Mouse (Mus musculus): Measurements from ENCODE around the gene Kng2. TPM values are rescaled to one million over a fixed set of nuclear protein-coding genes. Genes with fewer than 3 reads are reported as not detected.
"Not testable (repeated sequence)": the region's sequence is repeated elsewhere in the genome, so short reads cannot be mapped to it uniquely, and the experiment has no call there.

The Kng2 gene
- polyA plus RNA-seq, 1 experiment from 2014 or later: 7.6 TPM

- CTCF ChIA-PET: no interaction called here
- no peaks in the 10 kb centered on the region for H3K27me3 ChIP-seq
- no peak for DNase-seq (ENCODE audit: low read depth, low spot score)
- in situ Hi-C loops (cut with MboI; ENCODE audit: low pct_unique_long_range_greater_than_20kb): no loop called here
- ATAC-seq: no peak
- POLR2A ChIA-PET: no interaction called here
- TF ChIP-seq CTCF (IDR thresholded peaks at IDR 0.05): no peak
Measured at GRCm38 (mm10) chr16:22961073-22961472, 68.2 kb downstream of the Kng2 start.

- no peak for DNase-seq (ENCODE audit: low read depth, low spot score)
- no peak for TF ChIP-seq CTCF (IDR thresholded peaks at IDR 0.05)
- in situ Hi-C loops (cut with MboI; ENCODE audit: low pct_unique_long_range_greater_than_20kb): loop anchor here (10.0 kb wide), 1 partner anchor 391 kb away; no protein-coding TSS in a partner anchor
- H3K27me3 ChIP-seq: no peaks in the 10 kb centered on the region
- ATAC-seq: no peak
- POLR2A ChIA-PET: interaction anchor here (1.0 kb wide), 1 partner anchor 97 kb away, joined by 3 read pairs; no protein-coding TSS in a partner anchor
- CTCF ChIA-PET: interaction anchor here (0.9 kb wide), 1 partner anchor 90 kb away, joined by 3 read pairs; no protein-coding TSS in a partner anchor
Measured at GRCm38 (mm10) chr16:22956085-22956439, 73.2 kb downstream of the Kng2 start.

GRCm38 (mm10) chr16:22955397-22956084 is 73.7 kb downstream of the Kng2 start:
- in situ Hi-C loops (cut with MboI; ENCODE audit: low pct_unique_long_range_greater_than_20kb): loop anchor here (10.0 kb wide), 1 partner anchor 391 kb away; no protein-coding TSS in a partner anchor
- no peak for TF ChIP-seq CTCF (IDR thresholded peaks at IDR 0.05)
- no peak for ATAC-seq
- ChIA-PET CTCF (interaction anchor here (0.9 kb wide), 1 partner anchor 91 kb away, joined by 3 read pairs; no protein-coding TSS in a partner anchor), POLR2A (interaction anchor here (0.5 to 1.0 kb wide), 2 partner anchors 21 to 98 kb away, joined by 3 read pairs; no protein-coding TSS in a partner anchor)
- DNase-seq (ENCODE audit: low read depth, low spot score): no peak
- H3K27me3 ChIP-seq: no peaks in the 10 kb centered on the region

- ChIA-PET CTCF (interaction anchor here (0.9 to 2.3 kb wide), 5 partner anchors 74 to 389 kb away, joined by 3 to 11 read pairs (median 3); no protein-coding TSS in a partner anchor), POLR2A (no interaction called here)
- in situ Hi-C loops (cut with MboI; ENCODE audit: low pct_unique_long_range_greater_than_20kb): loop anchor here (5.0 to 10.0 kb wide), 2 partner anchors 76 to 388 kb away; no protein-coding TSS in a partner anchor
- ATAC-seq: no peak
- no peak for DNase-seq (ENCODE audit: low read depth, low spot score)
- peak; percentile 72 for TF ChIP-seq CTCF (IDR thresholded peaks at IDR 0.05)
- no peaks in the 10 kb centered on the region for H3K27me3 ChIP-seq
Measured at GRCm38 (mm10) chr16:22953069-22953468, 76.2 kb downstream of the Kng2 start.

- ATAC-seq (no peak), DNase-seq (ENCODE audit: low read depth, low spot score) (no peak)
- in situ Hi-C loops (cut with MboI; ENCODE audit: low pct_unique_long_range_greater_than_20kb): loop anchor here (5.0 to 10.0 kb wide), 2 partner anchors 74 to 386 kb away; no protein-coding TSS in a partner anchor
- no peak for TF ChIP-seq CTCF (IDR thresholded peaks at IDR 0.05)
- POLR2A ChIA-PET: interaction anchor here (0.6 kb wide), 1 partner anchor 35 kb away, joined by 3 read pairs; no protein-coding TSS in a partner anchor
- peaks cover 3% of the 10 kb centered on the region for H3K27me3 ChIP-seq
- CTCF ChIA-PET: no interaction called here
Measured at GRCm38 (mm10) chr16:22950840-22951395, 78.4 kb downstream of the Kng2 start, which contains the start of gene Hrg. TSS of gene Hrg (plus strand) at chr16:22951072.

GRCm38 (mm10) chr16:22947371-22947770 is 81.9 kb downstream of the Kng2 start:
- in situ Hi-C loops (cut with MboI; ENCODE audit: low pct_unique_long_range_greater_than_20kb): no loop called here
- CTCF ChIA-PET: no interaction called here
- POLR2A ChIA-PET: no interaction called here
- no peak for TF ChIP-seq CTCF (IDR thresholded peaks at IDR 0.05)
- peaks cover 3% of the 10 kb centered on the region for H3K27me3 ChIP-seq
- DNase-seq (ENCODE audit: low read depth, low spot score) (no peak), ATAC-seq (no peak)

- ATAC-seq; DNase-seq (ENCODE audit: low read depth, low spot score); CTCF ChIA-PET; in situ Hi-C loops (cut with MboI; ENCODE audit: low pct_unique_long_range_greater_than_20kb); POLR2A ChIA-PET; H3K27me3 ChIP-seq: not testable (repeated sequence)
Measured at GRCm38 (mm10) chr16:22941825-22942476, 87.3 kb downstream of the Kng2 start.

GRCm38 (mm10) chr16:22939120-22939695 is 90.1 kb downstream of the Kng2 start:
- ChIA-PET CTCF (interaction anchor here (1.4 kb wide), 1 partner anchor 13 kb away, joined by 3 read pairs; no protein-coding TSS in a partner anchor), POLR2A (no interaction called here)
- no peaks in the 10 kb centered on the region for H3K27me3 ChIP-seq
- ATAC-seq: no peak
- in situ Hi-C loops (cut with MboI; ENCODE audit: low pct_unique_long_range_greater_than_20kb): no loop called here
- no peak for DNase-seq (ENCODE audit: low read depth, low spot score)
- TF ChIP-seq CTCF (IDR thresholded peaks at IDR 0.05): no peak

- in situ Hi-C loops (cut with MboI; ENCODE audit: low pct_unique_long_range_greater_than_20kb): no loop called here
- no peak for ATAC-seq
- DNase-seq (ENCODE audit: low read depth, low spot score): no peak
- ChIA-PET POLR2A (no interaction called here), CTCF (interaction anchor here (1.4 kb wide), 1 partner anchor 14 kb away, joined by 3 read pairs; no protein-coding TSS in a partner anchor)
- TF ChIP-seq CTCF (IDR thresholded peaks at IDR 0.05): no peak
- no peaks in the 10 kb centered on the region for H3K27me3 ChIP-seq
Measured at GRCm38 (mm10) chr16:22938541-22938940, 90.7 kb downstream of the Kng2 start.

GRCm38 (mm10) chr16:22937631-22938030 is 91.7 kb downstream of the Kng2 start:
- H3K27me3 ChIP-seq: no peaks in the 10 kb centered on the region
- ATAC-seq (no peak), DNase-seq (ENCODE audit: low read depth, low spot score) (no peak)
- ChIA-PET CTCF (no interaction called here), POLR2A (no interaction called here)
- in situ Hi-C loops (cut with MboI; ENCODE audit: low pct_unique_long_range_greater_than_20kb): no loop called here
- no peak for TF ChIP-seq CTCF (IDR thresholded peaks at IDR 0.05)

Other genes starting within 250 kb of the Kng2 start
- 0.60 TPM for gene Crygs, start 217.9 kb downstream of the Kng2 start, polyA plus RNA-seq (2021)
- 24.7 TPM for gene Tbccd1, start 171.8 kb downstream of the Kng2 start, polyA plus RNA-seq (2021)
- gene Dnajb11, start 171.6 kb downstream of the Kng2 start, polyA plus RNA-seq (2021): 140 TPM
- gene Ahsg, start 138.2 kb downstream of the Kng2 start, polyA plus RNA-seq (2021): not detected
- 0.21 TPM for gene Fetub, start 111.1 kb downstream of the Kng2 start, polyA plus RNA-seq (2021)
- gene Hrg, start 78.4 kb downstream of the Kng2 start, polyA plus RNA-seq (2021): not detected
- 9.8 TPM for gene Kng1, start 28.4 kb upstream of the Kng2 start, polyA plus RNA-seq (2021)
- 578 TPM for gene Eif4a2, start 78.0 kb upstream of the Kng2 start, polyA plus RNA-seq (2021)
- gene Rfc4, start 98.3 kb upstream of the Kng2 start, polyA plus RNA-seq (2021): 25.8 TPM
- not detected for gene Adipoq, start 117.1 kb upstream of the Kng2 start, polyA plus RNA-seq (2021)
- gene St6gal1, start 195.3 kb upstream of the Kng2 start, polyA plus RNA-seq (2021): 63.1 TPM